Mouse (Mus musculus): ENCODE measurements around the gene Slc3a2.

Gene Slc3a2

GRCm38 (mm10) chr19:8662337-8662736 lies 60.8 kb downstream of the Slc3a2 start:
- peak; percentile 41 for DNase-seq (ENCODE audit: low read depth, low spot score)

GRCm38 (mm10) chr19:8661821-8662307 lies 61.3 kb downstream of the Slc3a2 start:
- DNase-seq (ENCODE audit: low read depth, low spot score), result no peak

All from retina, postnatal 7 days (tissue).